Mouse (Mus musculus) neural tube, embryonic 14.5 days (tissue): ENCODE data around the gene Gm14403. TPM values are rescaled to one million over a fixed set of nuclear protein-coding genes. Genes with fewer than 3 reads are reported as not detected.
A peak's percentile ranks its signal among the peaks of the same experiment; 100 is the strongest.
"Not testable (repeated sequence)": the region's sequence is repeated elsewhere in the genome, so short reads cannot be mapped to it uniquely, and the experiment has no call there.

Experiments used
- ATAC-seq: fragments of 200-750 bp; cut with Nextera tagmentation; 2 replicates; pipeline ENCODE4 v1.8.0; 2017; ENCODE audit warnings: low read depth, mild to moderate bottlenecking, moderate TSS enrichment, moderate library complexity
- H3K27ac ChIP-seq: fragments of 300-500 bp; sonication (generic); 2 replicates; pipeline ENCODE4 v1.5.1; 2014; ENCODE audit warnings: low read depth, mild to moderate bottlenecking, control low read depth, low read length, moderate library complexity, mixed read lengths
- H3K27me3 ChIP-seq: fragments of 300-500 bp; sonication (generic); 2 replicates; pipeline ENCODE4 v1.6.1; 2014; ENCODE audit warnings: low read length; ENCODE audit not compliant: control insufficient read depth, insufficient read depth
- H3K36me3 ChIP-seq: fragments of 300-500 bp; sonication (generic); 2 replicates; pipeline ENCODE4 v1.6.1; 2014; ENCODE audit warnings: low read length, mixed read lengths; ENCODE audit not compliant: control insufficient read depth, insufficient read depth
- H3K4me1 ChIP-seq: fragments of 300-500 bp; sonication (generic); 2 replicates; pipeline ENCODE4 v1.6.1; 2014; ENCODE audit warnings: low read length; ENCODE audit not compliant: control insufficient read depth, insufficient read depth
- H3K4me2 ChIP-seq: fragments of 300-500 bp; sonication (generic); 2 replicates; pipeline ENCODE4 v1.6.1; 2014; ENCODE audit warnings: mild to moderate bottlenecking, low read depth, low read length, control low read depth
- H3K4me3 ChIP-seq: fragments of 300-500 bp; sonication (generic); 2 replicates; pipeline ENCODE4 v1.5.1; 2014; ENCODE audit warnings: low read depth, low read length, control low read depth, mixed read lengths
- H3K9ac ChIP-seq: fragments of 300-500 bp; sonication (generic); replicated peaks from 2 replicates; pipeline ENCODE4 v1.6.1; 2014; ENCODE audit warnings: low read depth, mild to moderate bottlenecking, control low read depth, low read length, mixed read lengths
- H3K9me3 ChIP-seq: fragments of 300-500 bp; sonication (generic); 2 replicates; pipeline ENCODE4 v1.6.1; 2016; ENCODE audit warnings: low read length; ENCODE audit not compliant: control insufficient read depth
- WGBS: fragments of 180-500 bp; shearing (Covaris S2); extraction: QIAGEN DNeasy Blood & Tissue Kit; methylation state at CpG from one replicate; pipeline ENCODE4 v1.1.7; 2014; 5-methylcytosine and 5-hydroxymethylcytosine counted together
- polyA plus RNA-seq: library from polyadenylated mRNA; unstranded; fragments of >200 nt; fragmentation: Nextera tagmentation; extraction: Ambion mirVana; gene quantifications from 2 replicates; pipeline ENCODE4 v1.2.1, GENCODE M21; 2014

Gm14403 gene
- polyA plus RNA-seq: 2.4 TPM in 2 replicates

DNA sequence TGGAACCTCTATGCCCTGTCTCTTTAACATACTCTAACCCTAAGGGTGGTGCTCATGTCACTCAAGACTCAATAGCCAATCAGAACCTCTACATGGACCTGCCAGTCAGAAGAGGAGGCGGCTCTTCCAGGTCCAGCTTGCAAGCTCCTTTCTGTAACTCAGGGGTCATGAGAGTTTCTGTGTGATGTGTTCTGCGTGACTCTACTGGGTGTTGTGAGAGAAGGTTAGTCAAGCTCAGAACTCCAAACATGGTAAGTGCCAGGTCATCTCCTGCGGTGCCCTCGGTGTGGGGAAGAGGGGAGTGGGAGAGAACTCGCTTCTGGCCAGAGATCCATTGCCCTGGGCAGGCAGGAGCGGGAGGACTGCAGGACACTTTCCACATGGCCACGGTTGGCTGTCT lies at the start of gene Gm14403:
Gene Gm14403, plus strand, starts transcription at position 149 of the 400 bp plus-strand sequence.
- not testable (repeated sequence) for H3K27ac ChIP-seq, H3K9me3 ChIP-seq, ATAC-seq, H3K27me3 ChIP-seq, H3K4me2 ChIP-seq, H3K36me3 ChIP-seq, H3K4me1 ChIP-seq, H3K9ac ChIP-seq
- peak within 1 kb of the TSS; percentile 11; the same call in 1 of the 2 replicates for H3K4me3 ChIP-seq
- 24% methylated on average over 7 of the region's 7 CpGs for WGBS

DNA sequence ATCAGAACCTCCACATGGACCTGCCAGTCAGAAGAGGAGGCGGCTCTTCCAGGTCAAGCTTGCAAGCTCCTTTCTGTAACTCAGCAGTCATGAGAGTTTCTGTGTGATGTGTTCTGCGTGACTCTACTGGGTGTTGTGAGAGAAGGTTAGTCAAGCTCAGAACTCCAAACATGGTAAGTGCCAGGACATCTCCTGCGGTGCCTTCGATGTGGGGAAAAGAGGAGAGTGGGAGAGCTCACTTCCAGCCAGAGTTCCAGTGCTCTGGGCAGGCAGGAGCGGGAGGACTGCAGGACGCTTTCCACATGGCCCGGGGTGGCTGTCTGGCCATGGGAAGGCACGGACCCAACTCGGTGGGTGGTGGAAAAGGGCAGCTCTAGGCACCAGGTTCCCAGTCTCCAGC lies 33.3 kb upstream of the Gm14403 start, which contains the start of gene Zfp970:
Gene Zfp970, plus strand, starts transcription at position 58 of the 400 bp plus-strand sequence.
- H3K27ac ChIP-seq, ATAC-seq, H3K27me3 ChIP-seq, H3K36me3 ChIP-seq, H3K4me1 ChIP-seq, H3K9ac ChIP-seq, H3K9me3 ChIP-seq: not testable (repeated sequence)
- Histone ChIP-seq H3K4me3 (peak within 1 kb of the TSS; percentile 16; the same call in 1 of the 2 replicates), H3K4me2 (peak within 1 kb of the TSS; percentile 23; the same call in 1 of the 2 replicates)
- WGBS: 12% methylated on average over 8 of the region's 9 CpGs

DNA sequence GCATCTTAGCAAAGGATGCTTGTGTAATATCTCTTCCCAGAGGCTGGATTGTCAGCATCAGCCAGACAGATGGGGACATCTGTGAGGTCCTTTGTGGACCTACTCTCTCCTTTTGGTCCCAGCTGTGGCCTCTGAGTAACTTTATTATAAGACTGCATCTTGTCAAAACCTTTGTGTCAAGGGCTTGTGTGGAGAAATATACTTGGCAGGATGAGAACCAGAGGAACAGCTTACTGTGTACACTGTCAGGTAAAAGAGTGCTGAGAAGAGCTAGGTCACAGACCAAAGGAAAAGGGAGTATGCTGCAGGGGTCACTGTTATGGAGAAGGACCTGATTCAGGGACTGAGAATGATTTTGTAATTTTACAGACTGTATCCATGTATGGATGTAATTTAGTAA lies 29.8 kb upstream of the Gm14403 start:
- H3K9ac ChIP-seq, ATAC-seq, H3K36me3 ChIP-seq, H3K4me2 ChIP-seq, H3K9me3 ChIP-seq, H3K27ac ChIP-seq, H3K27me3 ChIP-seq, H3K4me1 ChIP-seq, H3K4me3 ChIP-seq: not testable (repeated sequence)

DNA sequence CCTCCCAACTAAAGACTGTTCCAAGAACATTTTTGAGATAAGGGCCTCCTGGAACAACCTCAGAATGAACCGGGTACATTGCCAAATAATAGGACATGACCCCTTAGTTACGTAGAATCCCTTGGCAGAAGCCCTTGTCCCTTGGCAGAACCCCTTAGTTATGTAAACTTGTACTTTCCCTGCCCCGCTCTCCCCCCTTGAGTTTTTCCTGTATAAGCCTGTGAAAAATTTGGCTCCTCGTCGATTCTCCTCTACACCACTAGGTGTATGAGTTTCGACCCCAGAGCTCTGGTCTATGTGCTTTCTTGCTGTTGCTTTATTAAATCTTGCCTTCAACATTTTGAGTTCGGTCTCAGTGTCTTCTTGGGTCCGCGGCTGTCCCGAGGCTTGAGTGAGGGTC lies 25.8 kb upstream of the Gm14403 start:
- H3K27me3 ChIP-seq, H3K36me3 ChIP-seq, H3K4me1 ChIP-seq, H3K9ac ChIP-seq, H3K4me2 ChIP-seq, ATAC-seq, H3K4me3 ChIP-seq, H3K9me3 ChIP-seq, H3K27ac ChIP-seq: not testable (repeated sequence)
- 93% methylated on average over 5 of the region's 10 CpGs for WGBS

DNA sequence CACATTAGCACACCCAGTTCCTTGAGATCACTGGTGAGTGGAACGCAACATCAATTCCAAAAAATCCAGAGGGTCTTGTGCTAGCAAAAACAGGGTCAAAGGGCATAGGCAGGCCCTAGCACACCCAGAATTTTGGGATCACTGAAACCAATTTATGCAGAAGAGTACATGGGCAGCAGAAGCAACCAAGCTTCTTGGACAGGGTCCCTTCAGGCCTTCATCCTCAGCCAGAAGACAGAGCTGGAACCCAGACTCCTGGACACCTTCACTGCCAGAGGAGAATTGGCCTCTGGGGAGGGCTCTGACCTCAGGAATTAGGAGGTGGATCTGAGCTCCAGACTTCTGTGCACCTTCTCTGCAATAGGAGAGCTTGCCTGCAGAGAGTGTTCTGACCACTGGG lies 16.0 kb upstream of the Gm14403 start:
- WGBS: 100% methylated on average over 1 of the region's 1 CpGs
- not testable (repeated sequence) for H3K27me3 ChIP-seq, H3K4me3 ChIP-seq, H3K36me3 ChIP-seq, H3K9me3 ChIP-seq, H3K4me2 ChIP-seq, ATAC-seq, H3K9ac ChIP-seq, H3K4me1 ChIP-seq, H3K27ac ChIP-seq

DNA sequence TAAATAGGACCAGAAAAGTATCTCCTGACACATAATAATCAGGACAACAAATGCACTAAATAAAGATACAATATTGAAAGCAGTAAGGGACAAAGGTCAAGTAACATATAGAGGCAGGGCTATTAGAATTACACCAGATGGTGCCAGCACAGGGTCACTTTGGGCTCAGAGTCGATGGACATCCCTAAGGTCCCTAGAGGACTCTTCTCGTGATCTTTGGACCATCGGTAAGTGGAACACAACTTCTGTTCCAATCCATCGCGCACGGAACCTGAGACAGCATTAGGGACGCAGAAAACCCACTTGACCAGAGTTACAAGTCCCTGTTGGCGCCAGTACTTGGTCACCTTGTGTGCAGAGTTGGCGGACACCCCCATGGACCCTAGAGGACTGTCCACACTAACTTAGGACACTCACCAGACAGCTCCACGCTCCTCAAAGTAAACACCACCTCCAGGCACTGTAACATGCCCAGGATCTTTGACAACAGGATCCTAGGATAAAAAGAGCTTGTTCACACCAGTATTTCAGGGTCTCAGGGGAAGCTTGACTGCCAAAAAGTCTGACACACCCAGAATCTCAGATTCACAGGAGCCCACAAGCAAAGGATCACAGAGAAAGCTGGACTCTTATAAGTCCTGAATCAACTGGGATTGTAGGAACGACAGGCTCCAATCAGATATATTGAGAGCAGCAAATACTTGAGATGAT lies 14.6 kb upstream of the Gm14403 start:
- not testable (repeated sequence) for H3K4me3 ChIP-seq, ATAC-seq
- 89% methylated on average over 11 of the region's 11 CpGs for WGBS

DNA sequence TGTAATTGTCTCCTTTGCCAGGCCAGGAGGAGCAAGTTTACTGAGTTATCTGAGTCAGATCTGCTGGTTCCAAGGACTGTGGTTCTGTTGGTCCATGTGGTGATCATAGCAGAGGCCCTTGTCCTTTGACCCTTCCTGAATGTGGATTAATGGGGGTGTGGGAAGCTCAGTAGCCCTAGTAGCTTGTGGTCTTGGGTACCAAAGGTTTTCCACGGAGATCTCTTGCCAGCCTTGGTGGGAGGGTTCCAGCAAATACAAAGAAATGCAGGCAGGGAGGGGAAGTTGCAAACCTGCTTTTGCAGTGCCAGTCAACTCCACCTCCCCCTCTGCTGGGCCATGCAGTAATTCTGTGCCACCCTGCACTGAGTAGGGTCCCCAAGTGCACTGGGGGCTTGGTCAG lies 1.2 kb downstream of the Gm14403 start:
- H3K9ac ChIP-seq, H3K27me3 ChIP-seq, H3K4me1 ChIP-seq, H3K9me3 ChIP-seq, ATAC-seq, H3K27ac ChIP-seq, H3K4me3 ChIP-seq, H3K36me3 ChIP-seq, H3K4me2 ChIP-seq: not testable (repeated sequence)
- 57% methylated on average over 1 of the region's 1 CpGs for WGBS

More for the DNA sequence above, 14.6 kb upstream of the Gm14403 start:
- not testable (repeated sequence) for H3K9ac ChIP-seq, H3K27me3 ChIP-seq, H3K36me3 ChIP-seq, H3K4me1 ChIP-seq, H3K4me2 ChIP-seq, H3K27ac ChIP-seq, H3K9me3 ChIP-seq

DNA sequence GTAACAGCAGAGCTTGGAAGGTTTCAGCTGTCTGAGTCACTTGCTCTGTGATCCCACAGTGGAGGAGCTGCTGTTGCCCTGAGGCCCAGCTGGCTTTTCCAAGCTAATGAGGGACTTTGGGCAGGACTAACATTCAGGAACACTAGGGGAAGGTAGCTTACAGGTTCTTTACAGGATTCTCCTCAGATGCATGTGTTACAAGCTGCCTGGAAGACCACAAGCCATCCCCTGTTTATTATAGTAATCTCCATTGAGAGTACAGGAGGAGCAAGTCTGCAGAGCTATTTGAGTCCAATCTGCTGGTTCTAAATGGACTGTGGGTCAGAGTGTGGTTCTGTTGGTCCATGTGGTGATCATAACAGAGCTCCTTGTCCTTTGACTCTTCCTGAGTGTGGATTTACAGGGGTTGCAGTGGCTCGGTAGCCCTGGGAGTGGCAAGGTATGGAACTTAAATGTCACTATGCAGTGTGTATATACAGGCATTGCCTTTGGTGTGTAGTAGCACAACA lies 7.2 kb downstream of the Gm14403 start:
- H3K27me3 ChIP-seq, H3K4me1 ChIP-seq, H3K27ac ChIP-seq, H3K4me2 ChIP-seq, H3K36me3 ChIP-seq, H3K9ac ChIP-seq, H3K9me3 ChIP-seq, ATAC-seq, H3K4me3 ChIP-seq: not testable (repeated sequence)
- 96% methylated on average over 1 of the region's 1 CpGs for WGBS

DNA sequence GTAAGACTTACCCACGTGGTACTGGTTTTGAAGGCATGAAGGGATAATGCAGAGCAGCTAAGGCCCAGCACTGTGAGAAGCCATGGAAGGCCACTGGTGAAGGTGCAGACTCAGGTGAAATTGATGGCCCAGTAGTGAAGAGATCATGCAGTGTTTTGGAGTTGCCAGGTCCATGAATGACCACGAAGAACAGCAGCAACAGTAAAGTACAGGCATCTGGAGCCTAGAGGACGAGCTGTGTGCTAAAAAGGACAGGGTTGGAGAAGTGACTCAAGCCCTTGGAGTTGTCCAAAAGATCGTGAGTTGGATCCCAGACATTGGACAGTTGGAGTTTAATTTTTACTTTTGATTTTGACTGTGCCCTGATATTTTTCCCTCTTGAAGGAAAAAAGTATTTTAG lies 13.4 kb downstream of the Gm14403 start:
- H3K27ac ChIP-seq, H3K27me3 ChIP-seq, H3K36me3 ChIP-seq, H3K4me3 ChIP-seq, H3K4me2 ChIP-seq, H3K9me3 ChIP-seq, H3K9ac ChIP-seq, ATAC-seq, H3K4me1 ChIP-seq: not testable (repeated sequence)
- 72% methylated on average over 4 of the region's 4 CpGs for WGBS
